Mouse (Mus musculus) left cerebral cortex, postnatal 4 days (tissue): Measurements from ENCODE around the gene Zfp712. TPM values are rescaled to one million over a fixed set of nuclear protein-coding genes. Genes with fewer than 3 reads are reported as not detected.
A peak's percentile ranks its signal among the peaks of the same experiment; 100 is the strongest.

ENCODE experiments used
- DNase-seq: peaks from one replicate; pipeline ENCODE4 v3.0.0-alpha.2; 2022
- intact Hi-C: fragments of 180-260 bp; cut with DNase I; formaldehyde crosslinking; loops from one replicate; pipeline ENCODE4 v1.15.1; 2025
- total RNA-seq, 2 experiments: library from RNA; stranded (reverse); gene quantifications; 2 replicates each; pipeline ENCODE4 v1.2.3; 2021

Gene Zfp712
- 1 to 10 TPM; 6.7 to 7.4 TPM for total RNA-seq

GRCm38 (mm10) chr13:67060786-67061358 lies at the start of gene Zfp712:
Zfp712 (minus strand) TSS chr13:67061170.
- DNase-seq, result peak; percentile 88
- intact Hi-C loops, result no loop called here

DNA sequence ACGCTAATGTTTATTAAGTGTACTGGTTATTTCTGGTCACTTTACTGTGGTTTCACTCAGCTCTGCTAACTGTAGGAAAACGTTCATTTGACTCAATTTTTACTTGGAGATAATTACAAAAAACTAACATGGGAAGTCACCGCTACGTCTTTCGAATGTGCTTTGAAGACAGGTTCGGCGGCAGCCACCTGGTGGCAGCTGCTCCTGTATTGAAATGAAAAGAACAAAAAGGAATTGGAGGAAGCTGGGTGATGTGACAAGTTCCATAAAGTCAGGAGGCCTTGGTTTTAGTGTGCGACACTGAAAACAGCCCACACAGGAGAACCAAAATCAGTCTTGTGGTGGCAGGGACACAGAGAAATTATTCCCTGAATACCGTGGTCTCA lies 47.8 kb upstream of the Zfp712 start:
- intact Hi-C loops, result no loop called here
- DNase-seq, result peak; percentile 31

- DNase-seq, result peak; percentile 86
- intact Hi-C loops, result no loop called here
Measured at GRCm38 (mm10) chr13:67108194-67108820, 47.3 kb upstream of the Zfp712 start, which contains the start of gene Gm28557. Gm28557 (minus strand) TSS chr13:67108604.

GRCm38 (mm10) chr13:67107681-67108080 lies 46.7 kb upstream of the Zfp712 start:
- DNase-seq, result no peak
- intact Hi-C loops, result no loop called here

- intact Hi-C loops, result no loop called here
- DNase-seq, result no peak
Measured at GRCm38 (mm10) chr13:67097876-67098275, 36.9 kb upstream of the Zfp712 start, which contains the start of gene Zfp708. Zfp708 (minus strand) TSS chr13:67097976.

GRCm38 (mm10) chr13:67090154-67090553 lies 29.2 kb upstream of the Zfp712 start:
- DNase-seq, result no peak
- intact Hi-C loops, result no loop called here

- DNase-seq, result no peak
- intact Hi-C loops, result no loop called here
Measured at GRCm38 (mm10) chr13:67081946-67082345, 21.0 kb upstream of the Zfp712 start.

GRCm38 (mm10) chr13:67081142-67081713 lies 20.3 kb upstream of the Zfp712 start:
- peak; percentile 65 for DNase-seq
- intact Hi-C loops, result no loop called here

DNA sequence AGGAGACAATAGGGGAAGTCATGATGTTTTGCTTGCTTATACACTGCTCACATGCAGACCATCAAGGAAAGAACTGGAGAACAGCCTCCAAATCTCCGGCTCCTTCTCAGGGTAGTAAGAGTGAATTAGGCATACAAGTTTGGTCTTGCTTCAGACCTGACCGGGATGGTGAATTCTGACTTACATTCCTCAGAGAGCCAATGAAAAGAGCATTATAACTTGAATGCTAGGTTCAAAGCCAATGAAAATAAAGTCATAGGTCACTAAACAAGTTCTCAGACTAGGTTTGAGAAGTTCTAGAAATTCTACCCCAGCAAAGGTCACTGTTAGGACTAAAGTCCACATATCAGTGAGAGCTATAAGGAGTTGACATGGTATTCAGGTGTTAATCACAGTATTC lies 16.3 kb upstream of the Zfp712 start:
- intact Hi-C loops, result no loop called here

GRCm38 (mm10) chr13:67072786-67073185 lies 11.8 kb upstream of the Zfp712 start:
- intact Hi-C loops, result no loop called here
- no peak for DNase-seq

More for the DNA sequence above, 16.3 kb upstream of the Zfp712 start:
- DNase-seq, result no peak

DNA sequence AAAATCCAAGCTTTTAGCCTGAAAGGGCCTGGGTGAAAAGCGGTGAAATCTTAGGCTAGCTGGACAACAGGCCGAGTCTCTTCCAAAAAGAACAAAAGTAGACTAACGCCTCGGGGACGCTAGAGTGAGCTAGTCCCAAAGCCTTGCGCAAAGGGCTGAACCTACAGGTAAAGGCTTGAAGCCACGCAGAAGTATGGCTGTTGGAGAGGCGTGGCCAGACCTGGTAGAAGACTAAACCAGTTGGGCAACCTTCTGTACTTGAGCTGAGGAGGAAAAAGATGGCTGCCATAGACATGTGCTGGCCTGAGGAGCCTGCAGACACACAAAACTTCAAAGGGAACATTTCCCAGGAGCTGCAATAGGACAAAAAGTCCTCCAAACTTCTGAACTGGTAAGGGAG lies 4.4 kb upstream of the Zfp712 start:
- no peak for DNase-seq
- intact Hi-C loops, result no loop called here

DNA sequence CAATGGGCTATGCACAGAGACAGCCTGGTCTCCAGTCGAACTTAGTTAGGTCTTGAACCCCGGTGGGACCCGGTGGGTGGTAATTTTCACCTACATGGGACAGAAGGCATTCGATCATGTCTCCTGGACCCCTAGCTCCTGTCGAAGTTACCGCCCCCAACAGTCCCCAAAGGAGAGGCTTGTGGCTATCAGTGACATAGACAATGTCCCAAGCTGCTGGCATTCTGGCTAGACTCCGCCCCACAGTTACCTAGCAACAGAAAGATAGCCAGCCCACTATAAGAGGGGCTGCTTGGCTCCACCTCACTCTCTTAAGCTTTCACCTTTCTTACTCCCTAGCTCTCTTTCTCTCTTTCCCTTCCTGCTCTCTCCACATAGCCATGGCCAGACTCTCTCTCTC lies 1.5 kb upstream of the Zfp712 start:
- DNase-seq, result no peak
- intact Hi-C loops, result no loop called here

DNA sequence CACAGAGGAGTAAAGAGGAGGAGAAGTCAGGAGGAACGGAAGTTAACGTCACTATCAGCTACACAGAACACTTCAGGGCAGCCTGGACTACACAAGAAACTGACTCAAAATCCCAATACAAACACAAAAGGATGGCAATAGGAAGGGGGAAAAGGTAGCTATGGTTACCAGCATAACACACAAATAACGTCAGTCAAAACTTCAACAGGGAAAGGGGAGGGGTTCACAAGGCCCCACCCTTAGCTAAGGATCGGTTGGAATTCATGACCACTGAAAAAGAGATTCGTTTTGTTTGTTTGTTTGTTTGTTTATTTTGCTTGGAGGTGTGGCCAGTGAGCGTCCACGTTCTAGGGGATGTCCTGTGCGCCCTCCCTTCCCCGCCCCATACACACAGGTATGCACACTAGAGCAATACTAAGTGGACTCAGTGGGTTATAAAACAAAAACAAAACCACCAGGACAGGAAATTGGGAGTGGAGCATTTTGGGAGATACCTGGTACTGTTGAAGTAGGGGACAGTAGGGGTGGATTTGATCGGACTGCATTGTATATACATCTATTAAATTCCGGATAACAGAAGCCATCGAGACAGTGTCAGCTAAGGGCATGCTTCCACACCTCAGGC lies 697 bp downstream of the Zfp712 start:
- no peak for DNase-seq
- intact Hi-C loops, result no loop called here

Other genes starting within 250 kb of the Zfp712 start
- 1 to 10 TPM; 3.5 to 3.6 TPM for gene Gm10767, start 156.3 kb downstream of the Zfp712 start, total RNA-seq
- 1 to 10 TPM; 6.2 to 7.2 TPM for gene Zfp708, start 36.8 kb upstream of the Zfp712 start, total RNA-seq
- 1 to 10 TPM; 1.2 to 2.4 TPM for gene Gm28557, start 47.4 kb upstream of the Zfp712 start, total RNA-seq
- not detected for gene Rslcan18, start 55.1 kb upstream of the Zfp712 start, total RNA-seq
- 10 to 100 TPM; 10.8 to 11.3 TPM for gene Zfp759, start 60.5 kb upstream of the Zfp712 start, total RNA-seq
- gene Rsl1, start 112.0 kb upstream of the Zfp712 start, total RNA-seq, result 1 to 10 TPM; 5.3 to 5.6 TPM
- gene Zfp455, start 133.3 kb upstream of the Zfp712 start, total RNA-seq, result 1 to 10 TPM; 4.0 to 4.8 TPM
- gene Zfp458, start 217.3 kb upstream of the Zfp712 start, total RNA-seq, result 10 to 100 TPM; 23.9 to 25.0 TPM
- 1 to 10 TPM; 3.3 to 3.8 TPM for gene Zfp457, start 245.3 kb upstream of the Zfp712 start, total RNA-seq